Mouse (Mus musculus): ENCODE measurements around the gene Sppl2b. TPM values are rescaled to one million over a fixed set of nuclear protein-coding genes. Genes with fewer than 3 reads are reported as not detected.

Gene Sppl2b
- polyA plus RNA-seq, 1 experiment from 2014 or later, result 40.0 TPM

DNA sequence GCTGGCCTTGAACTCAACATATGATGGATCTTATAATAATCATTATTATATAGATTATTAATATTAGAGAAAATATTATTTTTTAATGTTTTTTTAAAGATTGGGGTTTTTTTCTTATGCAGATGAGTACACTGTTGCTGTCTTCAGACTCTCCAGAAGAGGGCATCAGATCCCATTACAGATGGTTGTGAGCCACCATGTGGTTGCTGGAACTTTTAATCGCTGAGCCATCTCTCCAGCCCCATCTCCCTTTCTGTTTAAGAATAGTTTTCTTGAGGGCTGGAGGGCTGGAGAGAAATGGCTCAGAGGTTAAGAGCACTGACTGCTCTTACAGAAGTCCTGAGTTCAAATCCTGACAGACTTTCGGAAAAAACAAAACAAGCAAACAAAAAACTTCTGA lies 33.1 kb upstream of the Sppl2b start:
- H3K9me3 ChIP-seq (replicated peaks; ENCODE audit: control insufficient read depth, low read length), result no peaks in the 10 kb centered on the region
- no peaks in the 10 kb centered on the region for H3K36me3 ChIP-seq (ENCODE audit: control insufficient read depth, insufficient read depth, low read length)
- no peak overlapping the region for H3K4me3 ChIP-seq (replicated peaks; ENCODE audit: low read length)
- no peaks in the 10 kb centered on the region for H3K27me3 ChIP-seq (ENCODE audit: control insufficient read depth, insufficient read depth, low read length)
- no peak overlapping the region for H3K27ac ChIP-seq (ENCODE audit: low read length)
- H3K4me1 ChIP-seq (ENCODE audit: control insufficient read depth, insufficient read depth, low read length), result peaks cover 4% of the 10 kb centered on the region; the same call in 1 of the 2 replicates
- H3K9ac ChIP-seq (ENCODE audit: low read length), result no peak overlapping the region
- WGBS, result 48% methylated on average over 2 of the region's 2 CpGs
- H3K4me2 ChIP-seq (ENCODE audit: low read depth, low read length), result no peak overlapping the region
- no peak for ATAC-seq (ENCODE audit: insufficient read depth, low FRiP score)

GRCm38 (mm10) chr10:80822528-80822927 lies 32.5 kb upstream of the Sppl2b start:
- H3K9ac ChIP-seq (ENCODE audit: low read length), result no peak overlapping the region
- H3K4me3 ChIP-seq (replicated peaks; ENCODE audit: low read length), result no peak overlapping the region
- ATAC-seq (ENCODE audit: insufficient read depth, low FRiP score), result no peak
- no peaks in the 10 kb centered on the region for H3K36me3 ChIP-seq (ENCODE audit: control insufficient read depth, insufficient read depth, low read length)
- H3K4me2 ChIP-seq (ENCODE audit: low read depth, low read length), result no peak overlapping the region
- WGBS, result 89% methylated on average over 5 of the region's 5 CpGs
- H3K4me1 ChIP-seq (ENCODE audit: control insufficient read depth, insufficient read depth, low read length), result peaks cover 4% of the 10 kb centered on the region; the same call in 1 of the 2 replicates
- H3K9me3 ChIP-seq (replicated peaks; ENCODE audit: control insufficient read depth, low read length), result no peaks in the 10 kb centered on the region
- H3K27me3 ChIP-seq (ENCODE audit: control insufficient read depth, insufficient read depth, low read length), result no peaks in the 10 kb centered on the region
- no peak overlapping the region for H3K27ac ChIP-seq (ENCODE audit: low read length)

GRCm38 (mm10) chr10:80823316-80823715 lies 31.8 kb upstream of the Sppl2b start:
- no peaks in the 10 kb centered on the region for H3K36me3 ChIP-seq (ENCODE audit: control insufficient read depth, insufficient read depth, low read length)
- H3K9me3 ChIP-seq (replicated peaks; ENCODE audit: control insufficient read depth, low read length), result no peaks in the 10 kb centered on the region
- H3K27me3 ChIP-seq (ENCODE audit: control insufficient read depth, insufficient read depth, low read length), result no peaks in the 10 kb centered on the region
- H3K4me2 ChIP-seq (ENCODE audit: low read depth, low read length), result no peak overlapping the region
- ATAC-seq (ENCODE audit: insufficient read depth, low FRiP score), result no peak
- WGBS, result 89% methylated on average over 1 of the region's 1 CpGs
- H3K27ac ChIP-seq (ENCODE audit: low read length), result no peak overlapping the region
- H3K9ac ChIP-seq (ENCODE audit: low read length), result no peak overlapping the region
- H3K4me1 ChIP-seq (ENCODE audit: control insufficient read depth, insufficient read depth, low read length), result peaks cover 10% of the 10 kb centered on the region
- H3K4me3 ChIP-seq (replicated peaks; ENCODE audit: low read length), result no peak overlapping the region

- WGBS, result 54% methylated on average over 8 of the region's 8 CpGs
- H3K4me2 ChIP-seq (ENCODE audit: low read depth, low read length), result no peak overlapping the region
- peak overlapping the region; percentile 46; the same call in 1 of the 2 replicates for H3K9ac ChIP-seq (ENCODE audit: low read length)
- no peak for ATAC-seq (ENCODE audit: insufficient read depth, low FRiP score)
- 0 out of 2 replicates have a peak, but pooled peaks cover under 1% of the 10 kb centered on the region for H3K36me3 ChIP-seq (ENCODE audit: control insufficient read depth, insufficient read depth, low read length)
- H3K9me3 ChIP-seq (replicated peaks; ENCODE audit: control insufficient read depth, low read length), result no peaks in the 10 kb centered on the region
- no peaks in the 10 kb centered on the region for H3K27me3 ChIP-seq (ENCODE audit: control insufficient read depth, insufficient read depth, low read length)
- no peak overlapping the region for H3K4me3 ChIP-seq (replicated peaks; ENCODE audit: low read length)
- peaks cover 13% of the 10 kb centered on the region for H3K4me1 ChIP-seq (ENCODE audit: control insufficient read depth, insufficient read depth, low read length)
- no peak overlapping the region for H3K27ac ChIP-seq (ENCODE audit: low read length)
These were observed 31.0 kb upstream of the Sppl2b start for GRCm38 (mm10) chr10:80823847-80824643.

GRCm38 (mm10) chr10:80824827-80825226 lies 30.2 kb upstream of the Sppl2b start:
- no peak overlapping the region for H3K4me2 ChIP-seq (ENCODE audit: low read depth, low read length)
- H3K4me3 ChIP-seq (replicated peaks; ENCODE audit: low read length), result no peak overlapping the region
- WGBS, result 63% methylated on average over 2 of the region's 2 CpGs
- H3K9me3 ChIP-seq (replicated peaks; ENCODE audit: control insufficient read depth, low read length), result no peaks in the 10 kb centered on the region
- no peak overlapping the region for H3K27ac ChIP-seq (ENCODE audit: low read length)
- no peaks in the 10 kb centered on the region for H3K27me3 ChIP-seq (ENCODE audit: control insufficient read depth, insufficient read depth, low read length)
- H3K9ac ChIP-seq (ENCODE audit: low read length), result no peak overlapping the region
- H3K36me3 ChIP-seq (ENCODE audit: control insufficient read depth, insufficient read depth, low read length), result 0 out of 2 replicates have a peak, but pooled peaks cover 6% of the 10 kb centered on the region
- peaks cover 15% of the 10 kb centered on the region for H3K4me1 ChIP-seq (ENCODE audit: control insufficient read depth, insufficient read depth, low read length)
- ATAC-seq (ENCODE audit: insufficient read depth, low FRiP score), result no peak

- H3K4me1 ChIP-seq (ENCODE audit: control insufficient read depth, insufficient read depth, low read length), result peaks cover 26% of the 10 kb centered on the region
- peak; percentile 97 for ATAC-seq (ENCODE audit: insufficient read depth, low FRiP score)
These were observed 28.7 kb upstream of the Sppl2b start, which contains the start of gene Oaz1 for GRCm38 (mm10) chr10:80826151-80827062. TSS of gene Oaz1 (plus strand) at chr10:80826656.

DNA sequence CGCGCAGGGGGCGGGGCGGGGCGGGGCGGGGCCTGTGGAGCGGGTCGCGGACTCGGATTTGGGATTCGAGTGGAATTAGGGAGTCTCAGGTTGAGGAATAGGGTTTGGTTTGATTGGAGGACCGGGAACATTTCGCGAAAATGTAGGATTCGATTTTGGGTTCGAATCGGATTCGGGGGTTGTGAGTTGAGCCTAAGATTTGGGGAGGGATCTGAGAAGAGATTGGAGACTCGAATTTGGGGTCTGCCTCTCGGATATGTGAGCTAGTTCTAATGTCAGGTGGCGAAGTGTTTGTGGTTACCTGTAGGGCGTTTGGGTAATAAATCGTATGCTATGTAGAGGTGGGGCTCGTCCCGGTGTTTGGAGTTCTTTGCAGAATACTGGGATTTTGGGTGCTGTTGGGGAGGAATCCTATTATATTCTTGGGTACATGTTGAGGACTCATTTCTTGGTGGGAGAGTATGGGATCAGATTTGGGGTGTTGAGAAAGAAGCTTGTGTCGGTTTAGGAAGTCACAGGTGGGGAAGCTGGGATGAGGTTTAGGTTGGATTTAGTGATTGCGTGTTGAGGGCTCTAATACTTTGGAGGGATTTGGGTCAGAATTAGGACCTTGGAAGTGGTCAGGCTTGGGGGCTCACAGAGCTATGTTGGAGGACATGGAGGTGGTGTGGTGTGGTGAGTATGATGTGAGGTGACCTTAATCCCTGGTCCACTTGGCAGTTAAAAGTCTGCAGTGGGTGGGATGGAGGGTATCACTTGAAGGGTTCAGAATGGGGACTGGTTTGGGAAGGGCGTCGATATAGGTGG lies 27.8 kb upstream of the Sppl2b start:
- peaks cover 26% of the 10 kb centered on the region for H3K4me1 ChIP-seq (ENCODE audit: control insufficient read depth, insufficient read depth, low read length)
- peak overlapping the region; percentile 85 for H3K4me2 ChIP-seq (ENCODE audit: low read depth, low read length)
- peaks cover 11% of the 10 kb centered on the region; the same call in 1 of the 2 replicates for H3K36me3 ChIP-seq (ENCODE audit: control insufficient read depth, insufficient read depth, low read length)
- no peak for ATAC-seq (ENCODE audit: insufficient read depth, low FRiP score)
- peak overlapping the region; percentile 93 for H3K27ac ChIP-seq (ENCODE audit: low read length)
- H3K4me3 ChIP-seq (replicated peaks; ENCODE audit: low read length), result peak overlapping the region; percentile 70
- H3K9ac ChIP-seq (ENCODE audit: low read length), result peak overlapping the region; percentile 93
- WGBS, result 5% methylated on average over 29 of the region's 29 CpGs
- H3K27me3 ChIP-seq (ENCODE audit: control insufficient read depth, insufficient read depth, low read length), result no peaks in the 10 kb centered on the region
- no peaks in the 10 kb centered on the region for H3K9me3 ChIP-seq (replicated peaks; ENCODE audit: control insufficient read depth, low read length)

More at GRCm38 (mm10) chr10:80826151-80827062, 28.7 kb upstream of the Sppl2b start, which contains the start of gene Oaz1:
- Histone ChIP-seq H3K27ac (ENCODE audit: low read length) (peak within 1 kb of the TSS; percentile 93), H3K4me2 (ENCODE audit: low read depth, low read length) (peak within 1 kb of the TSS; percentile 85), H3K36me3 (ENCODE audit: control insufficient read depth, insufficient read depth, low read length) (peaks cover 11% of the 10 kb centered on the region; the same call in 1 of the 2 replicates), H3K27me3 (ENCODE audit: control insufficient read depth, insufficient read depth, low read length) (no peaks in the 10 kb centered on the region), H3K9me3 (replicated peaks; ENCODE audit: control insufficient read depth, low read length) (no peaks in the 10 kb centered on the region), H3K4me3 (replicated peaks; ENCODE audit: low read length) (peak within 1 kb of the TSS; percentile 70), H3K9ac (ENCODE audit: low read length) (peak within 1 kb of the TSS; percentile 93)
- under 1% methylated on average over 80 of the region's 82 CpGs for WGBS

GRCm38 (mm10) chr10:80827870-80828420 lies 27.1 kb upstream of the Sppl2b start:
- peaks cover 11% of the 10 kb centered on the region; the same call in 1 of the 2 replicates for H3K36me3 ChIP-seq (ENCODE audit: control insufficient read depth, insufficient read depth, low read length)
- H3K9ac ChIP-seq (ENCODE audit: low read length), result peak overlapping the region; percentile 93
- no peak for ATAC-seq (ENCODE audit: insufficient read depth, low FRiP score)
- no peaks in the 10 kb centered on the region for H3K27me3 ChIP-seq (ENCODE audit: control insufficient read depth, insufficient read depth, low read length)
- peak overlapping the region; percentile 85 for H3K4me2 ChIP-seq (ENCODE audit: low read depth, low read length)
- H3K27ac ChIP-seq (ENCODE audit: low read length), result no peak overlapping the region
- no peaks in the 10 kb centered on the region for H3K9me3 ChIP-seq (replicated peaks; ENCODE audit: control insufficient read depth, low read length)
- H3K4me3 ChIP-seq (replicated peaks; ENCODE audit: low read length), result peak overlapping the region; percentile 70
- peaks cover 26% of the 10 kb centered on the region for H3K4me1 ChIP-seq (ENCODE audit: control insufficient read depth, insufficient read depth, low read length)
- WGBS, result 61% methylated on average over 10 of the region's 10 CpGs

Measured in stomach, embryonic 16.5 days (tissue).